Mouse (Mus musculus) limb, embryonic 10.5 days (tissue): Measurements from ENCODE around the gene Pdzd8. TPM values are rescaled to one million over a fixed set of nuclear protein-coding genes. Genes with fewer than 3 reads are reported as not detected.

ENCODE experiments used
- DNase-seq: peaks from one replicate; pipeline ENCODE4 v3.0.0-alpha.2; 2017; ENCODE audit warnings: low spot score
- H3K27ac ChIP-seq: fragments of 300-500 bp; sonication (generic); 2 replicates; pipeline ENCODE4 v1.5.1; 2016; ENCODE audit warnings: mild to moderate bottlenecking
- H3K27me3 ChIP-seq: fragments of 300-500 bp; sonication (generic); 2 replicates; pipeline ENCODE4 v1.6.1; 2016; ENCODE audit warnings: low read depth, mild to moderate bottlenecking; ENCODE audit not compliant: poor library complexity, severe bottlenecking
- H3K36me3 ChIP-seq: fragments of 300-500 bp; sonication (generic); 2 replicates; pipeline ENCODE4 v1.6.1; 2016; ENCODE audit warnings: mild to moderate bottlenecking, moderate library complexity
- H3K4me1 ChIP-seq: fragments of 300-500 bp; sonication (generic); 2 replicates; pipeline ENCODE4 v1.6.1; 2016
- H3K4me3 ChIP-seq: fragments of 300-500 bp; sonication (generic); 2 replicates; pipeline ENCODE4 v1.5.1; 2016; ENCODE audit warnings: mild to moderate bottlenecking, moderate library complexity
- H3K9me3 ChIP-seq: fragments of 300-500 bp; sonication (generic); replicated peaks from 2 replicates; pipeline ENCODE4 v1.6.1; 2016; ENCODE audit warnings: mild to moderate bottlenecking
- WGBS: fragments of 180-500 bp; shearing (Covaris S2); methylation state at CpG from one replicate; pipeline ENCODE4 v1.1.7; 2016; 5-methylcytosine and 5-hydroxymethylcytosine counted together
- polyA plus RNA-seq: library from polyadenylated mRNA; unstranded; fragments of >200 nt; fragmentation: Nextera tagmentation; extraction: Ambion mirVana; gene quantifications from 2 replicates; pipeline ENCODE4 v1.2.1, GENCODE M21; 2016

Pdzd8 gene
- polyA plus RNA-seq, 1 experiment from 2014 or later, result 12.4 TPM

GRCm38 (mm10) chr19:59367892-59368291 is 22.3 kb upstream of the Pdzd8 start:
- H3K27ac ChIP-seq, result no peak overlapping the region
- H3K9me3 ChIP-seq, result no peaks in the 10 kb centered on the region
- no peaks in the 10 kb centered on the region for H3K36me3 ChIP-seq
- H3K4me1 ChIP-seq, result no peaks in the 10 kb centered on the region
- no peaks in the 10 kb centered on the region for H3K27me3 ChIP-seq
- WGBS, result 84% methylated on average over 4 of the region's 4 CpGs
- DNase-seq, result no peak
- H3K4me3 ChIP-seq, result no peak overlapping the region

GRCm38 (mm10) chr19:59366724-59367123 is 21.1 kb upstream of the Pdzd8 start:
- no peaks in the 10 kb centered on the region for H3K9me3 ChIP-seq
- H3K27ac ChIP-seq, result no peak overlapping the region
- no peak overlapping the region for H3K4me3 ChIP-seq
- H3K27me3 ChIP-seq, result no peaks in the 10 kb centered on the region
- no peak for DNase-seq
- H3K4me1 ChIP-seq, result no peaks in the 10 kb centered on the region
- no peaks in the 10 kb centered on the region for H3K36me3 ChIP-seq
- WGBS, result 86% methylated on average over 3 of the region's 3 CpGs

- no peak overlapping the region for H3K27ac ChIP-seq
- H3K4me3 ChIP-seq, result no peak overlapping the region
- DNase-seq, result no peak
- H3K4me1 ChIP-seq, result no peaks in the 10 kb centered on the region
- no peaks in the 10 kb centered on the region for H3K27me3 ChIP-seq
- H3K36me3 ChIP-seq, result no peaks in the 10 kb centered on the region
- no peaks in the 10 kb centered on the region for H3K9me3 ChIP-seq
- WGBS, result 91% methylated on average over 3 of the region's 3 CpGs
These were observed 18.1 kb upstream of the Pdzd8 start for GRCm38 (mm10) chr19:59363666-59364065.

- no peak for DNase-seq
- H3K4me1 ChIP-seq, result no peaks in the 10 kb centered on the region
- H3K27ac ChIP-seq, result no peak overlapping the region
- 87% methylated on average over 6 of the region's 6 CpGs for WGBS
- H3K9me3 ChIP-seq, result no peaks in the 10 kb centered on the region
- no peaks in the 10 kb centered on the region for H3K36me3 ChIP-seq
- H3K27me3 ChIP-seq, result no peaks in the 10 kb centered on the region
- H3K4me3 ChIP-seq, result no peak overlapping the region
These were observed 17.1 kb upstream of the Pdzd8 start for GRCm38 (mm10) chr19:59362646-59363045.

- Histone ChIP-seq H3K4me1 (no peaks in the 10 kb centered on the region), H3K27ac (no peak overlapping the region), H3K9me3 (no peaks in the 10 kb centered on the region), H3K4me3 (no peak overlapping the region), H3K36me3 (no peaks in the 10 kb centered on the region), H3K27me3 (no peaks in the 10 kb centered on the region)
- DNase-seq, result no peak
- WGBS, result 92% methylated on average over 2 of the region's 2 CpGs
These were observed 14.9 kb upstream of the Pdzd8 start for GRCm38 (mm10) chr19:59360486-59360896.

- Histone ChIP-seq H3K27ac (no peak overlapping the region), H3K9me3 (no peaks in the 10 kb centered on the region), H3K36me3 (no peaks in the 10 kb centered on the region), H3K4me3 (no peak overlapping the region), H3K4me1 (no peaks in the 10 kb centered on the region), H3K27me3 (0 out of 2 replicates have a peak, but pooled peaks cover 1% of the 10 kb centered on the region)
- DNase-seq, result no peak
- WGBS, result 65% methylated on average over 4 of the region's 4 CpGs
These were observed 13.6 kb upstream of the Pdzd8 start for GRCm38 (mm10) chr19:59359202-59359601.

GRCm38 (mm10) chr19:59357878-59358277 is 12.3 kb upstream of the Pdzd8 start:
- no peaks in the 10 kb centered on the region for H3K9me3 ChIP-seq
- no peak overlapping the region for H3K27ac ChIP-seq
- no peaks in the 10 kb centered on the region for H3K4me1 ChIP-seq
- no peaks in the 10 kb centered on the region for H3K36me3 ChIP-seq
- H3K27me3 ChIP-seq, result 0 out of 2 replicates have a peak, but pooled peaks cover 5% of the 10 kb centered on the region
- H3K4me3 ChIP-seq, result no peak overlapping the region
- 88% methylated on average over 4 of the region's 4 CpGs for WGBS
- no peak for DNase-seq

- H3K4me3 ChIP-seq, result no peak overlapping the region
These were observed 11.4 kb upstream of the Pdzd8 start for GRCm38 (mm10) chr19:59356843-59357595.

GRCm38 (mm10) chr19:59356388-59356787 is 10.8 kb upstream of the Pdzd8 start:
- H3K27me3 ChIP-seq, result 0 out of 2 replicates have a peak, but pooled peaks cover 5% of the 10 kb centered on the region
- no peak for DNase-seq
- no peak overlapping the region for H3K4me3 ChIP-seq
- H3K9me3 ChIP-seq, result no peaks in the 10 kb centered on the region
- no peak overlapping the region for H3K27ac ChIP-seq
- H3K4me1 ChIP-seq, result no peaks in the 10 kb centered on the region
- WGBS, result 88% methylated on average over 3 of the region's 3 CpGs
- no peaks in the 10 kb centered on the region for H3K36me3 ChIP-seq

More at GRCm38 (mm10) chr19:59356843-59357595, 11.4 kb upstream of the Pdzd8 start:
- DNase-seq, result peak; percentile 30
- H3K9me3 ChIP-seq, result no peaks in the 10 kb centered on the region
- no peaks in the 10 kb centered on the region for H3K36me3 ChIP-seq
- 0 out of 2 replicates have a peak, but pooled peaks cover 5% of the 10 kb centered on the region for H3K27me3 ChIP-seq
- no peaks in the 10 kb centered on the region for H3K4me1 ChIP-seq
- 74% methylated on average over 14 of the region's 14 CpGs for WGBS
- H3K27ac ChIP-seq, result no peak overlapping the region

- 0 out of 2 replicates have a peak, but pooled peaks cover 5% of the 10 kb centered on the region for H3K27me3 ChIP-seq
- H3K36me3 ChIP-seq, result no peaks in the 10 kb centered on the region
- no peaks in the 10 kb centered on the region for H3K4me1 ChIP-seq
- WGBS, result 55% methylated on average over 2 of the region's 2 CpGs
- no peaks in the 10 kb centered on the region for H3K9me3 ChIP-seq
- DNase-seq, result no peak
- H3K4me3 ChIP-seq, result no peak overlapping the region
- no peak overlapping the region for H3K27ac ChIP-seq
These were observed 9.3 kb upstream of the Pdzd8 start for GRCm38 (mm10) chr19:59354906-59355305.

GRCm38 (mm10) chr19:59352760-59353159 is 7.2 kb upstream of the Pdzd8 start:
- Histone ChIP-seq H3K36me3 (no peaks in the 10 kb centered on the region), H3K27me3 (0 out of 2 replicates have a peak, but pooled peaks cover 5% of the 10 kb centered on the region), H3K4me1 (no peaks in the 10 kb centered on the region), H3K9me3 (no peaks in the 10 kb centered on the region), H3K27ac (no peak overlapping the region), H3K4me3 (no peak overlapping the region)
- 78% methylated on average over 3 of the region's 3 CpGs for WGBS
- DNase-seq, result no peak

GRCm38 (mm10) chr19:59351151-59351889 is 5.7 kb upstream of the Pdzd8 start:
- H3K4me3 ChIP-seq, result no peak overlapping the region
- H3K27me3 ChIP-seq, result 0 out of 2 replicates have a peak, but pooled peaks cover 5% of the 10 kb centered on the region
- no peaks in the 10 kb centered on the region for H3K9me3 ChIP-seq
- no peak overlapping the region for H3K27ac ChIP-seq
- WGBS, result 67% methylated on average over 15 of the region's 15 CpGs
- no peaks in the 10 kb centered on the region for H3K36me3 ChIP-seq
- peaks cover 5% of the 10 kb centered on the region for H3K4me1 ChIP-seq
- no peak for DNase-seq

- no peak overlapping the region for H3K27ac ChIP-seq
- 86% methylated on average over 7 of the region's 7 CpGs for WGBS
- H3K4me3 ChIP-seq, result no peak overlapping the region
- 0 out of 2 replicates have a peak, but pooled peaks cover 5% of the 10 kb centered on the region for H3K27me3 ChIP-seq
- H3K9me3 ChIP-seq, result no peaks in the 10 kb centered on the region
- H3K36me3 ChIP-seq, result no peaks in the 10 kb centered on the region
- peaks cover 9% of the 10 kb centered on the region for H3K4me1 ChIP-seq
- no peak for DNase-seq
These were observed 4.8 kb upstream of the Pdzd8 start for GRCm38 (mm10) chr19:59350273-59350903.
